Mouse (Mus musculus) Muller cell, postnatal 12 days (primary cell): ENCODE data around the gene Slc25a10.
A peak's percentile ranks its signal among the peaks of the same experiment; 100 is the strongest.

Source experiments
- DNase-seq: peaks from one replicate; pipeline ENCODE4 v3.0.0-alpha.2; 2015; ENCODE audit errors: inconsistent ontology term

Gene Slc25a10

DNA sequence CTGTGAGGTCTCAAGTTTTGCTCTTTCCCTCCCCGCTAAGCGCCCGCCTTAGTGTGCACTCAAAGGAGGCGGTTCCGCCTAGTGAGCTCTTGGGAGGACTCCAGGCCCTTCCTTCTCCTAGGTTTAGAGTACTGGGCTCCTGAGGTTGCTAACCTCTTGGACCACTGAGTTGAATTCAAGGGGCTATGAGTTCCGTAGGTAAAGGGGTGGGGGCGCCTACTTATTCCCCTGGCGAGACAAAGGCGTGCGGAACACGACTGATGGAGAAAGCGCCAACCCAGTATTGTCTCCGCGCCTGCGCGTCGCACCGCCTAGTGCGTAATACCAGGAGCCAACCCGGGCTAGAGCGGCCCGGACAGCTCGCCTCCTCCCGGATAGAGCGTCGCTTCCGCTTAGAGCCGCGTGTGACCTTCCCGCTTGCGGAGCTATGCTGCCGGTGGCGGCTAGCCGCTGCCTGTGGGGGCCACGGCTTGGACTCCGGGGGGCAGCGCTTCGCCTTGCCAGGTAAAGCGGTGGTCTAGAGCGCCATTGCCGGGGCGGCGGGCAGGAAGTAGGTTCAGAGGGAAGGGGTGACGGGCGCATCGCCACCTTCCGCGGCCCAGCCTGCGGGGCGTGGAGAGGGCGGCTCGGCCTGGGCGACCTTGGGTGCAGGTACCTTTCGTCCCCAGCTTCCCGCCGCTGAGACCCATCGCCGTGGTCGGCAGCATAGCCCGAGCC, 7.2 kb upstream of the Slc25a10 start, which contains the start of gene Mrpl12:
Gene Mrpl12 (plus strand): TSS at position 349 of the 717 bp plus-strand sequence.
- DNase-seq, result peak; percentile 92

DNA sequence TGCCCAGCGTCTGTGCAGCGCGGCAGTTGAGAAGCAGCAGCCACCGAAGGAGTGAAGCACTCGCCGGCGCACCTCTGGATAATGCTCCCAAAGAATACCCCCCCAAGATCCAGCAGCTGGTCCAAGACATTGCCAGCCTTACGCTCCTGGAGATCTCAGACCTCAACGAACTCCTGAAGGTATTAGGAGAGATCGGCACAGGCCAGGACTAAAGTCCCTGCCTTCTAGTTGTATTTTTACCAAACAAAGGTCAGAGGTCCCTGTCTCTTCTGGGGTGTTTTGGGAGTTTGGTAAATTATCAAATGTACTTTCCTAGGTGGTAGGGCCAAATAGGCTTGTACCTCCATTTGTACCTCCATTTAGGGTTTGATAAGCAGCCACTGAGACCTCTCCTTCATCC, 6.4 kb upstream of the Slc25a10 start:
- no peak for DNase-seq

DNA sequence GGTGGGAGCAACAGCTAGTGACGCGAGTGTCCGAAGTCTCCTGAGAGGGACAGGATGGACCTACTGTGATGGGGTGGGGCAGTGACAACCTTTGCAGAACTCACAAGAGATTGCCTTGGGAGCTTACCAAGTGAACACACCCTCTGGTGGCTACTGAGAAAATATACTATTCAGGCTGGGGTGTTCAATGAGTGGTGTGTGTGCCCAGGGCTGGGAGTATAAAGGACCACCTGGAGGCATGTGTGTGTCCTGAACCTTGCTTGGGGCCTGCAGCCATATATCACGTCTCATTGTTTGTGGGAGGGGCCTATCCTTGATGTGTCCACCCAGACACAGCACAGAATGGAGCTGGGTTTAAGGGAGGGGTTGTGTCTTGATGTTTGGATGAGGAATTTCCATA, 3.1 kb upstream of the Slc25a10 start:
- no peak for DNase-seq

GRCm38 (mm10) chr11:120489054-120489761, 2.4 kb upstream of the Slc25a10 start:
- DNase-seq, result peak; percentile 60

DNA sequence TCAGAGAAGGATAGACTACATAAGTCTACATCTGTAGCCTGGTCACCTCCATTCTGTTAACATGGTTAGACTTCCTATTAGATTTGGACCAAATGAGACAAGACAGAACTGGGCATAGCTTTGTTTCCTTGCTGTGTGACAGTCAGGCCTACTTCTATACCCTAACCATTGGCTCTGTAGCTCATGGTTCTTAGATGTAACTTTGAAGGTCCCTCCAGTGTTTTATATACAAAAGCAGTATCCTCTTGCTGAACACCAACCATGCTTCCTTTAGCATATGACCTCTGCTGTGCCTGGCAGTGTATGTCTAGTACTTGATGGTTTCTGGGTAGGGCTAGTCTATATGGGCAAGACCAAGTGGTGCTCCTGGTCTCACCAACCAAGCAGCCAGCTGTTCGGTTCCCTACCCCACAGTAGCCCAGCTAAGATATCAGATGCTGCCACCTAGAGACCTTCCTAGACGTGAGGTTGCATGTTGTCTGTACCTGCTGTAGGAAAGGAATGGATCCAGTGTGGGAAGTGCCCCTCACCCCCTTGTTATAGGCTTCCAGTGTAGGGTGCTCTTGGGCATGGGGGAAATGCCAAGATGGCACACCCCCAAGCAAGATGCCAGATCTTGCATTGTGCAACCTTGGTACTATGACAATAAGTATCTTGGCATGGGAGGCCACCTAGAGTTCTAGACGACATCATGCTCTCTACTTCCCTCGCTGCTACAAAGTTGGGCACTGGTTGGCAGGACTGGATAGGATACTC, 1.2 kb upstream of the Slc25a10 start:
- DNase-seq, result no peak

DNA sequence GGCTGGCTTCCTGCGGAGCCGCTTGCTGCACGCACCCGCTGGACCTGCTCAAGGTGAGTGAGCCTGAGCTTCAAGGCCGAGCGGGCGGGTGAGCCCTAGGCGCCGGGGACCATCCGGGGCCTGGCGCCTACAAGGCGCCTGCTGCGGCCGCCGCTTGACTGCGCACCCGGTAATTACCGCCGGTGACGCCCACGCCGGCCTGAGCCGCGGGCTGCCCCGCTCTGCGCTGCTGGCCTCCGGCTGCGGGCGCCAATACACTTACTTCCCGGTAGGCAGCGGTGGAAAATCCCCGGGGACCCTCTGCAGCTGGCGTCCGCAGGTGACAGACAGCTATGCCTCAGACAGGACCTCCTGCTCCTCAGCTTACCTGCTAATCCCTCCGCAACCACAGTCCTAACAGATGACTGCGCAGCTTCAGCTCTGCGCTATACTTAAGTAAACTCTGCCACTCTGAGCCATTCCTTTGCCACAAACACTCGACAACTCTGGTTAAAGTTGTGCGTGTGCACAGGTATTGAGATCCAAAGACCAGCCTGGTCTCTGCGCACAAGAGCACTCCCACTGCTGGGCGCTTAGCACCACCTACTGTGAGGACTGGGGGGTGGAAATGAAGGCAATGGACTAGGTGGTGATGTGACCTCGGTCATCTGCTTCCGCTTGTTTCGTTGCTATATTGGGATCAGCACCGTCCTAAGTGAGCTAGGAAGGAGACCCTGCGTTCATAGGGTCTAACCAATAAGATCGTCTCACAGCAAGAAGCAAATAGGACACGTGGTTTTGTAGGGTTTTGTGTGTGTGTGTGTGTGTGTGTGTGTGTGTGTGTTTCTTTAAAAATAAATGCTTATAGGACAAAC, 611 bp downstream of the Slc25a10 start:
- peak; percentile 63 for DNase-seq

GRCm38 (mm10) chr11:120492878-120493203, 1.2 kb downstream of the Slc25a10 start:
- DNase-seq, result no peak

DNA sequence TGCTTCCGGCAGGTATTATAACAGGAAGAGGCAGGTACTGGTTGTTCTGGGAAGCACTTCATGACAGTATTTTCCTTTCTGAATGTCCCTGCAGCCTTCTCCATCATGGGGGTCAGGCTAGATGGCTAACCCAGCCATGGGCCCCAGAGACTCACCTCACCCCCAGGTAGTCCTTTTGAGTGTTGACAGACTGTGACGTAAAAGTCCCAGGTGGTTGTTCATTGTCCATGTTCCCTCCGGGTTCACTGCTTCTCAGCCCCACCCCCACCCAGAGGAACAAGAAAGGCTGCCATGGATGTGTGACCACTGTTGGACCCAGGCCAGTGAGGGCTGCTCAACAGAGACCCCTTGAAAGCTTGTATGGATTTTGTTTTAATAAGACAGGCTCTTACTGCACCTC, 1.7 kb downstream of the Slc25a10 start:
- no peak for DNase-seq

- DNase-seq, result no peak
Observed at GRCm38 (mm10) chr11:120493911-120494310, 2.3 kb downstream of the Slc25a10 start.

GRCm38 (mm10) chr11:120497436-120497835, 5.8 kb downstream of the Slc25a10 start:
- DNase-seq, result no peak

DNA sequence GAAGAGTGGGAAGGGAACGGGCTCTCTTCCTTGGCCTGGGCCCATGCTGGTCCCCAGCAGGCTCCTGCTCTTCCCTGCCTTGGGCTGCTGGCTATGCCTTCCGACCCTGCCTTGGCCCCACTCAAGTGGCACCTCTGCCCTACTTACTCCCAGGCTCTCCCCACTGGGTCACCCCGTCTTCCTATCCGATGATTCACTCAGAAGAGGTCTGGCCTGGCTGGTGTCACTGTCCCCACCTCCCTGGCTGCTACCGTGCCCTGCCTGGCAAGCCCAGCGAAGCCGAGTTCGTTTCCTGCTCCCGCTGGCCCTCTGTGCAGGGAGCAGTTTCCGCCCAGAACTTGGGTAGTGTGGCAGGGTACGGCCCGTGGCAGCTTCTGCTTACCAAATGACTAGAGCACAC, 6.6 kb downstream of the Slc25a10 start:
- DNase-seq, result no peak

DNA sequence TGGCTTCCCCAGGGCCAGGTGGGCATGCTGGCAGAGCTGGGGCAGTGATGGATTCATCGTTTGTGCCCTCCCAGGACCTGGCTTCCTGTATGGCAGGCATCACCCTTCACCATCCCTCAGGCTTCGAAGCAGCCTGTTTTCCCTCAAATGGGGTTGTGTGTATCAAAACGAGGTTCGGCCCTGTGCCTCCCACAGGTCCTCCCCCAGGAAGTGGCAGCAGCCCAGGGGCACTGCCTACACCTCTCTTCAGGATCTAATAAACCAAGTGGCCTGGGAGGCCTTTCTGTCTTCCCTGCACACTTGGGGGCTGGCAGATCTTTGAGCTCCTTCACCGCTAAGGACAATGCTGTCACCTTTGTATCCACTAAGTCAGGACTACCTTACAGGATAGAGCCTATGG, 7.3 kb downstream of the Slc25a10 start:
- no peak for DNase-seq

DNA sequence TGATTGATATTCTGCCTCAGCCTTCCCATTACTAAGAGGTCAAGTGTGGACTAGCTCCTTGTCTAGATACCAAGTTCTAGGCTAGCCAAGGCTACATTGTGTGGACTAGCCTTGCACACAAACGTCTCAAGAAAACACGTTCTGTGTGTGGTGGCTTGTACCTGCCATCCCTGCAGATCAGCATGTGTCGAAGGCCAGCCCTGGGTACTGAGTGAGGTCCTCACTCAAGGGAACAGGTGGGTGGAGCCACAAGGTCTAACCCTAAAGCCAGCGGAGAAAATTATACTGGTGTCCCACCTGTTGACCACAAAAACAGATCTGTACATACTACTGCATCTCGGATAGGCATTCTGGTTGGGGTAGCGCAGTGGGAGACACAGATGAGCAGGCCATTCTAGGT, 8.3 kb downstream of the Slc25a10 start:
- DNase-seq, result no peak

GRCm38 (mm10) chr11:120500357-120500756, 8.7 kb downstream of the Slc25a10 start:
- DNase-seq, result no peak

- no peak for DNase-seq
Observed at GRCm38 (mm10) chr11:120501018-120501417, 9.4 kb downstream of the Slc25a10 start.

GRCm38 (mm10) chr11:120501701-120502100, 10.1 kb downstream of the Slc25a10 start:
- no peak for DNase-seq

DNA sequence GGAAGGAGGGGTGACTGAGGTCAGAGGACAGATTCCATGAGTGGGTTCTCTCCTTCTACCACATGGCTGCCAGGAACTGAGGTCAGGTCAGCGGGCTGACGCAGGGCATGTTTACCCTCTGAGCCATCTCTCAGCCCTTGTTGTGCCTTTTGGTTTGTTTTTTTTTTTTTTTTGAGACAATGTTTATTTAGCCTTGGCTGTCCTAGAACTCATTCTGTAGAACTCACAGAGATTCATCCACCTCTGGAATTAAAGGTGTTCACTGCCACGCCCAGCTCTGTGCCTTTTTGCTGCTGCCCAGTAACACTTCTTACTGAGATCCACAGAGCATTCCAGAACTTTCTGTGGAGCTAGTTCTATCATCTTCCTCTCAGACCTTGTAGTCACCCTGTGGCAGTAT, 14.0 kb downstream of the Slc25a10 start:
- DNase-seq, result no peak

DNA sequence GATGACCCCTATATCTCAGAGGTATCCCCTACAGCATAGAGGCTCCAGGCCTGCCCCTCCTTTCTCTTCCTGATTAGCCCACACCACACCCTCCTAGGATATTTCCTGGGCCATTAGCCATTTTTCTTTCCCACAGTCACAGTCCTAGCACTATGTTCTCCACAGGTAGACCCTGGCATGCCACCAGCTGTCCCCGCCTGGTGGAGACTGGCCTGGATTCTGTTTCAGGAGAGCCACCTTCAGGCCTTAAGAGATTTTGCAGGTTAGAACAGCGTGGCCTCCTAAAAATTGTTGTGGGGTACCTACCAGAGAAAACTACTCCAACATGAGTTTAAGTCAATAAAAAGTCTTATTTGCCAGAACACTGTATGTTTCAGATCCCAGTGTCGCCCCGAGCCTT, 15.3 kb downstream of the Slc25a10 start:
- DNase-seq, result no peak

DNA sequence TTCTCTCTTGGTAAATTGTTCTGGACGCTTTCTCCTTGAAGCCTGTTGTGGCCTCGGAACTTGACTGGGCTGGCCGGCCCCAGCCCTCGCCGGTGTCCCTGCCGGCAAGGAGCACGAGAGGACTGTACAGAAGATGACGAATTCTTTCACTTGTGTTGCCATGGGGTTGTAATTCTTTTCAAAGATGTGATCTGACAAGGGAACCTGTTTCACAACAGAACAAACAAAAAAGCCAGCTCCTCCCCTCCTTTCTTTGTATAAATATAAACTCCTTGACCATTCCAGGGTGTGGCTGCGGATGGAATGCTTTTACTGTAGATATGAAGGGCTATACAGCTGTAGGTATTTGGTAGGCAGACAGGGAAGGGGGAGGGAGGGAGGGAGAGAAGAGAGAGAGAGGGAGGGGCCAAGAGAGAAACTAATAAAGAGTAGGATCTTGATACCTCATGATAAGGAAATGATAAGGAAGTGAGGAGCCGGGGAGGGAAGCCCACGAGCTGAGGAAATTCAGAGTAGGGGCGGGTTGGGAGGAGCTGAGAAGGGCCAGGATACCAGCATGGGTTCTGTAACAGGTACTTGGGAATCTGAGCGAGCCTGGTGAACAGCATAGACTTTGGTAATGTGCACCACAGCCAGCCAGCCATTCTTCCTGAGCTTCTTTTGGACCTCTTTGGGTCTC, 16.1 kb downstream of the Slc25a10 start:
- no peak for DNase-seq

GRCm38 (mm10) chr11:120508290-120508870, 16.7 kb downstream of the Slc25a10 start:
- no peak for DNase-seq

DNA sequence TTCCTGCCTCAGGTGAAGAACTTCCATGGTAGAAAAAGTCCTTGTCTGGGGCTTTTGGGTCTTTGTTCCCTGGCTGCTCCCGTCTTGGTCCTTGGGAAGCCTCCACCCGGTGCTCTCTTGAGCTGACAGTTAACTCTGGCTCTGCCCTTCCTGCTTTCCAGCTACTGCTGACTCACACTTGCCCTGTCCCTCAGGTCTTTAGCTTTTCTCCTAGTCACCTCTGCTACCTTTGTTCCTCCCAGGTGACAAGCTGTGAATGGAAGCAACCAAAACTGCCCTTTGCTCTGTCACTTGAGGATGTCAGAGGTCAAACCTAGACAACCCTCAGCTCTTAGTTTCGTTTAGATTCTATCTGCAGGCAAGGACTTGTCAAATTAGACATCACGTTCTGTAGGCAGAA, 18.3 kb downstream of the Slc25a10 start:
- DNase-seq, result no peak
